Mouse (Mus musculus) liver, embryonic 14.5 days (tissue): ENCODE measurements around the gene Mb21d2.

Experiments
- CTCF ChIP-seq: IDR thresholded peaks from 2 replicates; pipeline ENCODE4 v1.5.1; 2016; ENCODE audit warnings: antibody characterized with exemption, low read depth, control low read depth
- EP300 ChIP-seq: IDR thresholded peaks from 2 replicates; pipeline ENCODE4 v1.6.1; 2016; ENCODE audit warnings: antibody characterized with exemption, low read depth

- TF ChIP-seq EP300 (no peak), CTCF (no peak)
Observed at GRCm38 (mm10) chr16:28930426-28930825, 953 bp upstream of the Mb21d2 start.
